Mouse (Mus musculus) testis, adult 2 months (tissue): ENCODE measurements around the gene Dram1. TPM values are rescaled to one million over a fixed set of nuclear protein-coding genes. Genes with fewer than 3 reads are reported as not detected.

ENCODE experiments used
- H3K27ac ChIP-seq: fragments of 200-500 bp; 2 replicates; pipeline ENCODE4 v1.5.1; 2012; ENCODE audit warnings: low read depth, low read length; ENCODE audit not compliant: control insufficient read depth, insufficient read depth
- H3K27me3 ChIP-seq: fragments of 200-500 bp; 2 replicates; pipeline ENCODE4 v1.6.1; 2012; ENCODE audit warnings: mild to moderate bottlenecking, low read length, moderate library complexity; ENCODE audit not compliant: control insufficient read depth, insufficient read depth
- H3K36me3 ChIP-seq: fragments of 200-500 bp; 2 replicates; pipeline ENCODE4 v1.6.1; 2012; ENCODE audit warnings: mild to moderate bottlenecking, low read length; ENCODE audit not compliant: control insufficient read depth, insufficient read depth
- H3K4me1 ChIP-seq: fragments of 200-500 bp; 2 replicates; pipeline ENCODE4 v1.6.1; 2012; ENCODE audit warnings: low read length; ENCODE audit not compliant: control insufficient read depth, insufficient read depth
- H3K4me3 ChIP-seq: fragments of 200-500 bp; 2 replicates; pipeline ENCODE4 v1.5.1; 2012; ENCODE audit warnings: low read depth, mild to moderate bottlenecking, low read length, moderate library complexity, mixed read lengths; ENCODE audit not compliant: control insufficient read depth
- CTCF ChIP-seq: fragments of 200-500 bp; IDR thresholded peaks from 2 replicates; pipeline ENCODE4 v1.5.1; 2012; ENCODE audit warnings: low read depth, mild to moderate bottlenecking, inconsistent platforms, low read length, moderate library complexity; ENCODE audit not compliant: control insufficient read depth, insufficient read depth, insufficient replicate concordance
- POLR2A ChIP-seq: fragments of 200-500 bp; IDR thresholded peaks from 2 replicates; pipeline ENCODE4 v1.6.1; 2012; ENCODE audit warnings: low read depth, mild to moderate bottlenecking, inconsistent platforms, low read length, moderate library complexity; ENCODE audit not compliant: control insufficient read depth
- polyA plus RNA-seq: library from polyadenylated mRNA; depleted of rRNA; stranded (reverse); fragments of >200 nt; gene quantifications from 2 replicates; pipeline ENCODE4 v1.2.3, GENCODE M21; 2012

Dram1 gene
- polyA plus RNA-seq, 1 experiment: 34.2 TPM

- Histone ChIP-seq H3K36me3 (no peaks in the 10 kb centered on the region), H3K27ac (no peak overlapping the region), H3K4me3 (no peak overlapping the region), H3K4me1 (0 out of 2 replicates have a peak, but pooled peaks cover under 1% of the 10 kb centered on the region), H3K27me3 (no peaks in the 10 kb centered on the region)
- TF ChIP-seq POLR2A (no peak), CTCF (peak; percentile 39; the same call in 1 of the 2 replicates)
Observed at GRCm38 (mm10) chr10:88327160-88328055, 51.5 kb downstream of the Dram1 start.

GRCm38 (mm10) chr10:88321739-88322138 is 57.1 kb downstream of the Dram1 start:
- no peak overlapping the region for H3K27ac ChIP-seq

GRCm38 (mm10) chr10:88320714-88321416 is 58.0 kb downstream of the Dram1 start:
- Histone ChIP-seq H3K4me1 (peaks cover 3% of the 10 kb centered on the region), H3K36me3 (no peaks in the 10 kb centered on the region), H3K4me3 (no peak overlapping the region), H3K27me3 (no peaks in the 10 kb centered on the region), H3K27ac (no peak overlapping the region)
- TF ChIP-seq POLR2A (no peak), CTCF (no peak)

More at GRCm38 (mm10) chr10:88321739-88322138, 57.1 kb downstream of the Dram1 start:
- Histone ChIP-seq H3K27me3 (no peaks in the 10 kb centered on the region), H3K4me1 (peaks cover 3% of the 10 kb centered on the region), H3K4me3 (no peak overlapping the region), H3K36me3 (no peaks in the 10 kb centered on the region)
- TF ChIP-seq CTCF (no peak), POLR2A (no peak)

GRCm38 (mm10) chr10:88318179-88318578 is 60.7 kb downstream of the Dram1 start:
- TF ChIP-seq POLR2A: no peak
- Histone ChIP-seq H3K27ac (no peak overlapping the region), H3K4me1 (peaks cover 3% of the 10 kb centered on the region), H3K36me3 (no peaks in the 10 kb centered on the region), H3K4me3 (no peak overlapping the region), H3K27me3 (no peaks in the 10 kb centered on the region)

- TF ChIP-seq CTCF (no peak), POLR2A (no peak)
- Histone ChIP-seq H3K4me1 (no peaks in the 10 kb centered on the region; the same call in 1 of the 2 replicates), H3K4me3 (no peak overlapping the region), H3K27ac (no peak overlapping the region), H3K27me3 (no peaks in the 10 kb centered on the region), H3K36me3 (no peaks in the 10 kb centered on the region)
Observed at GRCm38 (mm10) chr10:88317151-88317550, 61.7 kb downstream of the Dram1 start.

- no peak for TF ChIP-seq CTCF
- TF ChIP-seq POLR2A: no peak
- H3K4me3 ChIP-seq: no peak overlapping the region
- H3K4me1 ChIP-seq: no peaks in the 10 kb centered on the region
- H3K36me3 ChIP-seq: no peaks in the 10 kb centered on the region
- no peaks in the 10 kb centered on the region for H3K27me3 ChIP-seq
- H3K27ac ChIP-seq: no peak overlapping the region
Observed at GRCm38 (mm10) chr10:88314841-88315240, 64.0 kb downstream of the Dram1 start.

- Histone ChIP-seq H3K27ac (no peak overlapping the region), H3K4me3 (no peak overlapping the region), H3K27me3 (no peaks in the 10 kb centered on the region), H3K36me3 (no peaks in the 10 kb centered on the region), H3K4me1 (no peaks in the 10 kb centered on the region)
- TF ChIP-seq CTCF (no peak), POLR2A (no peak)
Observed at GRCm38 (mm10) chr10:88309851-88310250, 69.0 kb downstream of the Dram1 start.
